Mouse (Mus musculus) CD8-positive naive resting alpha-beta T cell, adult 2 months (primary cell): ENCODE measurements at regions not wholly inside any gene's neighbourhood (a gene's known extent, or its start where the extent isn't known, plus 50 kb on each side); places are given as distances from the start of the nearest gene placed in this dataset.

Source experiments
- DNase-seq, 2 experiments: peaks; one replicate each; pipeline ENCODE4 v3.0.0; 2022; ENCODE audit warnings: low read depth in 2 of 2, low spot score in 2 of 2

GRCm38 (mm10) chr6:101593782-101594641 lies 216.3 kb upstream of the Pdzrn3 start:
- DNase-seq: no peak

GRCm38 (mm10) chr6:101585871-101586270 lies 208.2 kb upstream of the Pdzrn3 start:
- no peak for DNase-seq

GRCm38 (mm10) chr6:101580824-101581223 lies 203.1 kb upstream of the Pdzrn3 start:
- no peak for DNase-seq

- no peak for DNase-seq
Observed at GRCm38 (mm10) chr6:101556096-101556495, 178.4 kb upstream of the Pdzrn3 start.

GRCm38 (mm10) chr6:101554965-101555604 lies 177.4 kb upstream of the Pdzrn3 start:
- DNase-seq: no peak

GRCm38 (mm10) chr6:101550501-101551268 lies 173.0 kb upstream of the Pdzrn3 start:
- DNase-seq: no peak

- DNase-seq: no peak
Observed at GRCm38 (mm10) chr6:101537581-101537980, 159.9 kb upstream of the Pdzrn3 start.

- peak in 1 of 2 experiments; percentile 2 for DNase-seq
Observed at GRCm38 (mm10) chr6:101534214-101535052, 156.7 kb upstream of the Pdzrn3 start.

GRCm38 (mm10) chr6:101532436-101532835 lies 154.7 kb upstream of the Pdzrn3 start:
- DNase-seq: no peak

- DNase-seq: no peak
Observed at GRCm38 (mm10) chr6:101531914-101532313, 154.2 kb upstream of the Pdzrn3 start.

- no peak for DNase-seq
Observed at GRCm38 (mm10) chr6:101525129-101525528, 147.4 kb upstream of the Pdzrn3 start.

- DNase-seq: no peak
Observed at GRCm38 (mm10) chr6:101521316-101521715, 143.6 kb upstream of the Pdzrn3 start.

- DNase-seq: no peak
Observed at GRCm38 (mm10) chr6:101520755-101521154, 143.1 kb upstream of the Pdzrn3 start.

- DNase-seq: no peak
Observed at GRCm38 (mm10) chr6:101518904-101519701, 141.4 kb upstream of the Pdzrn3 start.

- no peak for DNase-seq
Observed at GRCm38 (mm10) chr6:101517584-101517983, 139.9 kb upstream of the Pdzrn3 start.

GRCm38 (mm10) chr6:101513696-101514095 lies 136.0 kb upstream of the Pdzrn3 start:
- no peak for DNase-seq

GRCm38 (mm10) chr6:101502149-101502548 lies 124.5 kb upstream of the Pdzrn3 start:
- DNase-seq: no peak

- DNase-seq: no peak
Observed at GRCm38 (mm10) chr6:101501716-101502115, 124.0 kb upstream of the Pdzrn3 start.

GRCm38 (mm10) chr6:101500202-101500601 lies 122.5 kb upstream of the Pdzrn3 start:
- no peak for DNase-seq

- DNase-seq: no peak
Observed at GRCm38 (mm10) chr6:101488466-101488865, 110.8 kb upstream of the Pdzrn3 start.
